Mouse (Mus musculus): ENCODE results near the gene Ipo11. TPM values are rescaled to one million over a fixed set of nuclear protein-coding genes. Genes with fewer than 3 reads are reported as not detected.
"Not testable (repeated sequence)": the region's sequence is repeated elsewhere in the genome, so short reads cannot be mapped to it uniquely, and the experiment has no call there.

Ipo11 gene
- polyA plus RNA-seq, 1 experiment from 2014 or later: 88.5 TPM

DNA sequence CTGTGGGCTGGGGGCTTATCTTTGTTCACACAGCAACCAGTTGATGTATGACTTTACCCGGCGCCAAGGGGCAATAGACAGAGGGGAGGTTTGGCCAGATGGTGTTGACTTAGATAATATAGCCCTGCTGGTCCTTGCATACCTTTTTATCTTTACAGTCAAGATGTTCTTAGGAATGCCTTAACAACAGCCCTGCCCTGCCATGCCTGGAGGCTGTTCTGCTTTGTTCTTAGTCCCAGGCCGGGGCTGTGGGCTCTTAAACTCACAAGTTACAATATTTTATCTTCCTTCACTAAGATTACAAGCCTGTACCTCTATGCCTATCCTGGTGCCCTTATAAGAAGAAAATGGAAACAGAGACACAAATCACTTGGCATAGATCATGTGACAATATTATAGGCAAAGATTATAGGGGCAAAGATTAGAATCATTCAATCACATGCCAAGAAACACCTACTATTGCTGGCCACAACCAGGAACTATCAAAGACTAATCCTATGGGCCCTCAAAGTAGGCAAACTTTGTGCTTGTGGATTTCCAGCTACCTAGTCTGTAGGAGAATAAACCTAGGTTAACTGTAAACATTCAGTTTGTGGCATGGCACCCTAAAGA lies 23.5 kb downstream of the Ipo11 start:
- no peaks in the 10 kb centered on the region for H3K4me1 ChIP-seq (ENCODE audit: control insufficient read depth, insufficient read depth, low read length)
- H3K27me3 ChIP-seq (ENCODE audit: control insufficient read depth, insufficient read depth, low read length): no peaks in the 10 kb centered on the region
- H3K9ac ChIP-seq (ENCODE audit: low read depth, low read length): no peak overlapping the region
- H3K27ac ChIP-seq (ENCODE audit: low read depth, low read length): no peak overlapping the region
- WGBS: 48% methylated on average over 3 of the region's 3 CpGs
- peaks cover 21% of the 10 kb centered on the region; the same call in 1 of the 2 replicates for H3K36me3 ChIP-seq (ENCODE audit: control insufficient read depth, insufficient read depth, low read length)
- no peak overlapping the region for H3K4me2 ChIP-seq (replicated peaks; ENCODE audit: low read depth, low read length)
- no peak for ATAC-seq (ENCODE audit: low FRiP score, low TSS enrichment)
- H3K4me3 ChIP-seq (ENCODE audit: low read length): no peak overlapping the region
- no peaks in the 10 kb centered on the region for H3K9me3 ChIP-seq (ENCODE audit: control insufficient read depth, low read length)

DNA sequence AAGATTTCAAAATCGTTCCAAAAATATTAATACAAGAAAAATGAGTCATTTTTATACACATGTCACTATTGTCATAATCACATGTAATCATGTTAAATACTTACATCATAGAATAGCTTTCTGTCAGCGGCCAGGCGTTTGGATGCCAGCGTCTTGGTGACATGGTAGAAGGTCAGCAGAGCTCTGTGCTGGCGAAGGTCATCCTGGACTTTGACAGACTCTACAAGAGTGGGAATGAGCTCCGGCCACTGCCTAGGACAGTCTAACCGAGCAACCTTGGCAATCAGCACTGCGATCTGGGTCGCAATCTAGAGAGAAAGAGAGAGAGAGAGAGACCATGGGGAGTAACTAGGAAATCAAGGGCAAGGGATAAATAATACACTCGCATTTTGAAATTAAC lies 26.7 kb downstream of the Ipo11 start:
- Histone ChIP-seq H3K9me3 (ENCODE audit: control insufficient read depth, low read length) (no peaks in the 10 kb centered on the region), H3K4me1 (ENCODE audit: control insufficient read depth, insufficient read depth, low read length) (no peaks in the 10 kb centered on the region), H3K27ac (ENCODE audit: low read depth, low read length) (no peak overlapping the region), H3K36me3 (ENCODE audit: control insufficient read depth, insufficient read depth, low read length) (peaks cover 36% of the 10 kb centered on the region; the same call in 1 of the 2 replicates), H3K9ac (ENCODE audit: low read depth, low read length) (no peak overlapping the region), H3K27me3 (ENCODE audit: control insufficient read depth, insufficient read depth, low read length) (no peaks in the 10 kb centered on the region), H3K4me3 (ENCODE audit: low read length) (no peak overlapping the region), H3K4me2 (replicated peaks; ENCODE audit: low read depth, low read length) (no peak overlapping the region)
- 94% methylated on average over 10 of the region's 10 CpGs for WGBS
- no peak for ATAC-seq (ENCODE audit: low FRiP score, low TSS enrichment)

DNA sequence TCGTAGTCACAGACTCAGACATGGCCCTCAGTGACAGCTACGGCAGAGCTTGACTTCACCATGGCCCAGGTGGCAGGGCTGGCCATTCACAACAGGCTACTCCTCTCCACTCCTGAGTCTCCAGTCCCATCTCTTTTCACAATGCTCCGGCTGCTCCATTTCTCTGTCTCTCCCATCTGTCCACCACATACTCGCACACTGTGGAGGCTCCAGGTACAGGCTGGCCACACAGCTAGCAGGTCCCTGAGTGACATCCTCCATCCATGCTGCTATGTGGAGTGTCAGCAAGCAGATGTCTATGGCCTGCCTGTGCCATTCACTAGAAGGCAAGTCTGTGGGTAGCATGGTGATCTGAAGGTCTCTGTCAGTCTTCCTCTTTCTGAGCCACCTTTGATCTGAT lies 29.5 kb downstream of the Ipo11 start:
- Histone ChIP-seq H3K27ac (ENCODE audit: low read depth, low read length) (no peak overlapping the region), H3K9ac (ENCODE audit: low read depth, low read length) (no peak overlapping the region), H3K36me3 (ENCODE audit: control insufficient read depth, insufficient read depth, low read length) (peaks cover 36% of the 10 kb centered on the region; the same call in 1 of the 2 replicates), H3K4me3 (ENCODE audit: low read length) (no peak overlapping the region), H3K9me3 (ENCODE audit: control insufficient read depth, low read length) (no peaks in the 10 kb centered on the region), H3K27me3 (ENCODE audit: control insufficient read depth, insufficient read depth, low read length) (no peaks in the 10 kb centered on the region), H3K4me1 (ENCODE audit: control insufficient read depth, insufficient read depth, low read length) (no peaks in the 10 kb centered on the region), H3K4me2 (replicated peaks; ENCODE audit: low read depth, low read length) (no peak overlapping the region)
- no peak for ATAC-seq (ENCODE audit: low FRiP score, low TSS enrichment)
- WGBS: 92% methylated on average over 4 of the region's 4 CpGs

DNA sequence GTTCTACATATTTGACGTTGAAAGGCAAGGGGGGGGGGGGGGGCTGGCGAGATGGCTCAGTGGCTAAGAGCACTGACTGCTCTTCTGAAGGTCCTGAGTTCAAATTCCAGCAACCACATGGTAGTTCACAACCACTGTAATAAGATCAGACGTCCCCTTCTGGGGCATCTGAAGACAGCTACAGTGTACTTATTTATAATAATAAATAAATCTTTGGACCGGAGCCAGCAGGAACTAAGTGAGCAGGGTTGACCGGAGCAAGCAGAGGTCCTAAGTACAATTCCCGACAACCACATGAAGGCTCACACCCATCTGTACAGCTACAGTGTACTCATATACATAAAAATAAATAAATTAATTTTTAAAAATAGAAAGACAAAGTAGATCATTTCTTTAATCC lies 31.6 kb downstream of the Ipo11 start:
- WGBS: 85% methylated on average over 5 of the region's 6 CpGs
- H3K4me3 ChIP-seq (ENCODE audit: low read length); H3K27ac ChIP-seq (ENCODE audit: low read depth, low read length); H3K4me2 ChIP-seq (replicated peaks; ENCODE audit: low read depth, low read length); ATAC-seq (ENCODE audit: low FRiP score, low TSS enrichment); H3K27me3 ChIP-seq (ENCODE audit: control insufficient read depth, insufficient read depth, low read length); H3K9me3 ChIP-seq (ENCODE audit: control insufficient read depth, low read length); H3K9ac ChIP-seq (ENCODE audit: low read depth, low read length); H3K4me1 ChIP-seq (ENCODE audit: control insufficient read depth, insufficient read depth, low read length): not testable (repeated sequence)
- peaks cover 38% of the 10 kb centered on the region; the same call in 1 of the 2 replicates for H3K36me3 ChIP-seq (ENCODE audit: control insufficient read depth, insufficient read depth, low read length)

DNA sequence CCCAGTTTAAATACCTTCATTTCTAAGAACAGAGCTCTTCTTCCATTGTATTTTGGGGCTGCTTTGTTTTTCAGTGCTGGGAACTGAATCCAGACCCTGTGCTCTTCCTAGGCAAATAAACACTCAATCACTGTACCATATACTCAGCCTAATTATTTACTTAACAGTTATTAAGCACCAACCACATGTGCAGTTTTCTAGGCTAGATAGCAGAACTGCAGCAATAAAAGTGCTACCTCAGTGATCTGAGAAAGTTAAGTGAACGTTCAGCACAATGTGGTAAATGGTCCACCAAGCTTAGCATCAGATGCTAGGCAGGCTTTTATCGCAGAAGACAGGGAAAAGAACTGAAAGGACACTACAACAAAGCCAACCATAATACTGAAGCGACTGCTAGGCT lies 32.1 kb downstream of the Ipo11 start:
- Histone ChIP-seq H3K36me3 (ENCODE audit: control insufficient read depth, insufficient read depth, low read length) (peaks cover 37% of the 10 kb centered on the region; the same call in 1 of the 2 replicates), H3K9me3 (ENCODE audit: control insufficient read depth, low read length) (no peaks in the 10 kb centered on the region), H3K27ac (ENCODE audit: low read depth, low read length) (no peak overlapping the region), H3K4me1 (ENCODE audit: control insufficient read depth, insufficient read depth, low read length) (no peaks in the 10 kb centered on the region), H3K9ac (ENCODE audit: low read depth, low read length) (no peak overlapping the region), H3K27me3 (ENCODE audit: control insufficient read depth, insufficient read depth, low read length) (no peaks in the 10 kb centered on the region), H3K4me3 (ENCODE audit: low read length) (no peak overlapping the region), H3K4me2 (replicated peaks; ENCODE audit: low read depth, low read length) (no peak overlapping the region)
- no peak for ATAC-seq (ENCODE audit: low FRiP score, low TSS enrichment)
- WGBS: 78% methylated on average over 3 of the region's 3 CpGs

DNA sequence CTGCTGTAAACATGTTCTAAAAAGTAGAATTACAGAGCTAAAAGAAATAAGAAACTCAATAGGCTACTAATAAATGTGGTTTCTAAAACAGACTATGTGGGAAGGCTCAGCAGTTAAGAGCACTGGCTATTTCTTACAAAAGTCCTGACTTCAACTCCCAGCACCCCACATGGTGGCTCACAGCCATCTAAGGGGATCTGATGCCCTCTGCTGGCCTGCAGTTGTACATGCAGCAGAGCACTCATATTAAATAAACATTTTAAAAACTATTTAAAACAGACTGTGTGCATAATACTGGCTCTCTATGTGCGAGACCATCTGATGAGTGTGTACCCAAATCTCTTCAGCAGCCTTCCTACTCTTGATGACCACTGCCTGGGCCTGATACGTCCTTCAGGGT lies 42.5 kb downstream of the Ipo11 start:
- H3K4me1 ChIP-seq (ENCODE audit: control insufficient read depth, insufficient read depth, low read length): no peaks in the 10 kb centered on the region
- H3K4me2 ChIP-seq (replicated peaks; ENCODE audit: low read depth, low read length): no peak overlapping the region
- H3K36me3 ChIP-seq (ENCODE audit: control insufficient read depth, insufficient read depth, low read length): peaks cover 16% of the 10 kb centered on the region; the same call in 1 of the 2 replicates
- no peak overlapping the region for H3K27ac ChIP-seq (ENCODE audit: low read depth, low read length)
- H3K9ac ChIP-seq (ENCODE audit: low read depth, low read length): no peak overlapping the region
- 93% methylated on average over 2 of the region's 2 CpGs for WGBS
- H3K9me3 ChIP-seq (ENCODE audit: control insufficient read depth, low read length): no peaks in the 10 kb centered on the region
- ATAC-seq (ENCODE audit: low FRiP score, low TSS enrichment): no peak
- no peaks in the 10 kb centered on the region for H3K27me3 ChIP-seq (ENCODE audit: control insufficient read depth, insufficient read depth, low read length)
- H3K4me3 ChIP-seq (ENCODE audit: low read length): no peak overlapping the region

DNA sequence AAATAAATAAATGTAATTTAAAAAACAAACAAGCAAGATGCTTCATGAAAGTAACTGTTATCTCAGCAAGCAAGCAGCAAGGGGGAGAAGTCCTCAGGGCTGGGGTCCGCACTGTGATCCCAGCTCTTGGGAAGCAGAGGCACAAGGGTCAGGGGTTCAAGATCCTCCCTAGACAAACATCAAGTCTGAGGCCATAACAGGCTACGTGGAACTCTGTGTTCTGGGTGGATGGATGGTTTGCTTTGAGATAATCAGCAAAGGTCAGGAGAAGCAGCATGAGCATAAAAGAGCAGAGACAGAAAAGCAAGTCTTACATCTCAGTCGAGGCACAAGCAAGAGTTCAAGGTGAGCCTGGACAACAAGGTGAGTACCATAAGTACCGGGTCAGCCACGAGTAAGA lies 43.1 kb downstream of the Ipo11 start:
- H3K27ac ChIP-seq (ENCODE audit: low read depth, low read length): no peak overlapping the region
- no peak overlapping the region for H3K4me2 ChIP-seq (replicated peaks; ENCODE audit: low read depth, low read length)
- H3K9ac ChIP-seq (ENCODE audit: low read depth, low read length): no peak overlapping the region
- no peaks in the 10 kb centered on the region for H3K4me1 ChIP-seq (ENCODE audit: control insufficient read depth, insufficient read depth, low read length)
- H3K9me3 ChIP-seq (ENCODE audit: control insufficient read depth, low read length): no peaks in the 10 kb centered on the region
- H3K4me3 ChIP-seq (ENCODE audit: low read length): no peak overlapping the region
- no peaks in the 10 kb centered on the region for H3K27me3 ChIP-seq (ENCODE audit: control insufficient read depth, insufficient read depth, low read length)
- peaks cover 16% of the 10 kb centered on the region; the same call in 1 of the 2 replicates for H3K36me3 ChIP-seq (ENCODE audit: control insufficient read depth, insufficient read depth, low read length)
- 85% methylated on average over 5 of the region's 5 CpGs for WGBS
- ATAC-seq (ENCODE audit: low FRiP score, low TSS enrichment): no peak

DNA sequence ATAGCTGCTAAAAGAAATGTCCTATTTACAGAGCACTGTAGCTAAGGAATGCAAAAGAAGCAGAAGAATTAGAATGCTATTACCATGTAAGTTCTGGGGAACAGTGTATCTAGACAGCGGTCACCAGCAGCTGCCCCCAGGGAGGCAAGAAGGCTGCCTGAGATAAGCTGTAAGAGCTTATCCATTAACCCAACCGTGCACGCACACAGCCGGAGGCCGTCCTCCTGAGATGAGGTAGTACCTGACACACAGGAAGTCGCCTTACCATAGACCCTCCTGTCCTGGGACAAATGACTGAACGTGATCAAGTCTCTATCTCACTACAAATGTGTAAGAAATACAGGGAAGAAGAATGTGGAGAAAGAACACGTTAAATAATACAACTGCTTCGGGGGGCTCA lies 43.6 kb downstream of the Ipo11 start:
- 76% methylated on average over 9 of the region's 9 CpGs for WGBS
- no peaks in the 10 kb centered on the region for H3K4me1 ChIP-seq (ENCODE audit: control insufficient read depth, insufficient read depth, low read length)
- peak; percentile 60; the same call in 1 of the 2 replicates for ATAC-seq (ENCODE audit: low FRiP score, low TSS enrichment)
- H3K4me2 ChIP-seq (replicated peaks; ENCODE audit: low read depth, low read length): no peak overlapping the region
- H3K4me3 ChIP-seq (ENCODE audit: low read length): no peak overlapping the region
- H3K9me3 ChIP-seq (ENCODE audit: control insufficient read depth, low read length): no peaks in the 10 kb centered on the region
- H3K9ac ChIP-seq (ENCODE audit: low read depth, low read length): no peak overlapping the region
- no peak overlapping the region for H3K27ac ChIP-seq (ENCODE audit: low read depth, low read length)
- H3K27me3 ChIP-seq (ENCODE audit: control insufficient read depth, insufficient read depth, low read length): no peaks in the 10 kb centered on the region
- H3K36me3 ChIP-seq (ENCODE audit: control insufficient read depth, insufficient read depth, low read length): peaks cover 15% of the 10 kb centered on the region; the same call in 1 of the 2 replicates

DNA sequence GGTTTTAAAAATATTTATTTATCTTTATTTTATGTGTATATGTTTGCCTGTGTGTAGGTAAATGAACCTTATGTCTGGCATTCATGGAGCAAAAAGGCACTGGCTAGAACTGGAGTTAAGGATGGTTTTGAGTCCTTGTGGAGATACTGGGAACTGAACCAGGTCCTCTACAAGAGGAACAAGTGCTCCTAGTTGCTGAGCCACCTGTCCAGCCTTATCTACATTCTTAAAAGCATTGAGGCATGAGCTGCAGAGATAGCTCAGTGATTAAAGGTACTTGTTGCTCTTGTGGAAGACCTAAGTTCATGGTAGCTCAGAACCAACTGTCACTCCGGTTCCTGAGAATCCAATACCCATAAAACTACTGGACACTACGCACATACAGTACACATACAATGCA lies 49.4 kb downstream of the Ipo11 start:
- no peak overlapping the region for H3K4me2 ChIP-seq (replicated peaks; ENCODE audit: low read depth, low read length)
- no peaks in the 10 kb centered on the region for H3K27me3 ChIP-seq (ENCODE audit: control insufficient read depth, insufficient read depth, low read length)
- H3K36me3 ChIP-seq (ENCODE audit: control insufficient read depth, insufficient read depth, low read length): peaks cover under 1% of the 10 kb centered on the region
- H3K9me3 ChIP-seq (ENCODE audit: control insufficient read depth, low read length): no peaks in the 10 kb centered on the region
- no peaks in the 10 kb centered on the region for H3K4me1 ChIP-seq (ENCODE audit: control insufficient read depth, insufficient read depth, low read length)
- H3K4me3 ChIP-seq (ENCODE audit: low read length): no peak overlapping the region
- H3K9ac ChIP-seq (ENCODE audit: low read depth, low read length): no peak overlapping the region
- ATAC-seq (ENCODE audit: low FRiP score, low TSS enrichment): no peak
- no peak overlapping the region for H3K27ac ChIP-seq (ENCODE audit: low read depth, low read length)
- WGBS: 81% methylated on average over 2 of the region's 2 CpGs

Data from kidney, embryonic 14.5 days (tissue).